Mouse (Mus musculus): Measurements from ENCODE around the gene Fam213a. TPM values are rescaled to one million over a fixed set of nuclear protein-coding genes. Genes with fewer than 3 reads are reported as not detected.
A peak's percentile ranks its signal among the peaks of the same experiment; 100 is the strongest.

The Fam213a gene
- polyA plus RNA-seq, 1 experiment: 7.3 TPM

DNA sequence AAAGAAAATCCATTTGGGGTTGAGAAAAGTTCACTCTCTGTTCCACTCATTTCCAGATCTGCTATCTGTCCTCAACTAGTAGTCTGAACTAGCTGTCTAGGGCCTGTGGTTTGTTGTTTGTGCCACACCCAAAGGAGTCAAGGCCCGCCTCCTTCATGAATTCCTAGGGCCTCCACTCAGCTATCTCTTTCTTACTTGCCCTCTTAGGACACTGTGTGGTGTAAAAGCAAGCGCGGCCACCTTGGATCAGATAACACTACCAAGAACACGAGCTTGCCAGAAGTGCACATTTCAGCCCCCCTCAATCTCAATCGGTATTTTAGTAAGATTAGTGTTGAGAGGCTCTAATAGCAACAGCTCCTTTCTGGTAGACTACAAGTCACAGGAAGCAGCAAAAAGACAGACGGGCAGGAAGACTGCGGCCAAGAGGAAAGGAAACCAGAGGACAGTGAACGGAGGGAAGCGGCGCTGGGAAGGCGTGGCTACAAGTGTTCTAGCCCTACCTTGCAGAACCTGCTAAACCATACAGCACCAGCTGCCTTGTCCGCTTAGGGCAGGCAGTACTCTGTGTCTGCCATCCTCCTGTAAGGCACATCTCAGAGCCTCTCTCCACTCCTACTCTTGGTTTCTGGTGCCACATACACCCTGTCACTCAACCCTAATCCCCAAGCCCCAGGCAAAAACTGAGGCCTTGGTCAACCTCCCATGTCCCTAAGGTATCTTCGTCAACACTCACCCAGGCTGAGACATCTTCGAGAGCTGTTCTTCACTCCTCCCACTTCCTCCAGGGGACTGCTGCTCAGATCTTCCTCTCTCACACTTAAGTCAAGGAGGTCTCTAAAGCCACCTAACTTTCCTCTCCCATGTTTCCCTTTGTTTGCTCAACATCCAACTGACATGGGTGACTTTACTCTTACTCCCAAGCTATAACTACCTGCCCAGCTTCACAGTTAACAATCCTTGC, 65.9 kb downstream of the Fam213a start:
- peak; percentile 67 for DNase-seq
- TF ChIP-seq POLR2A (IDR thresholded peaks at IDR 0.05; ENCODE audit: control insufficient read depth, extremely low read depth, insufficient read depth, low read length, poor library complexity): no peak
- TF ChIP-seq CTCF (IDR thresholded peaks at IDR 0.05; ENCODE audit: borderline replicate concordance, control insufficient read depth, extremely low read depth, insufficient read depth, low read length, poor library complexity): no peak
- H3K4me1 ChIP-seq (replicated peaks; ENCODE audit: control insufficient read depth, insufficient read depth, low read length): peaks cover 43% of the 10 kb centered on the region
- H3K36me3 ChIP-seq (ENCODE audit: control insufficient read depth, insufficient read depth, low read length): no peaks in the 10 kb centered on the region
- 3% methylated on average over 14 of the region's 14 CpGs for WGBS
- no peaks in the 10 kb centered on the region for H3K27me3 ChIP-seq (ENCODE audit: control insufficient read depth, insufficient read depth, low read length)
- peak overlapping the region; percentile 96 for H3K27ac ChIP-seq (ENCODE audit: control insufficient read depth, insufficient read depth, low read length)
- peak overlapping the region; percentile 33 for H3K4me3 ChIP-seq (ENCODE audit: control insufficient read depth, insufficient read depth, low read length)

DNA sequence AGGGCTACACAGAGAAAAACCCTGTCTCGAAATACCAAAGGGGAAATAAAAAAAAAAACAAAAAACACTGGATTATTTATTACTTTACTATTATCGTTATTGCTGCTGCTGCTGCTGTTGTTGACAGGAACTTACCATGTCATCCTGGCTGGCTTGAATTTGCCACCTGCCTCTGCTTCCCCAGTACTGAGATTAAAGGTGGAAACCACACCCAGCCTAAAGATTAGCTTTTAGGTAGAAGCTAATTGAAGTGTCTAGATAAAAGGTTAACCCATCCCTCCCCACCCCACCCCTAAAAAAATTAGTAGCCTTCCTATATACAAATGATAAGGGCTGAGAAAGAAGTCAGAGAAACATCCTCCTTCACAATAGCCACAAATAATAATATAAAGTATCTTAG, 69.8 kb downstream of the Fam213a start:
- WGBS: 68% methylated on average over 2 of the region's 2 CpGs
- no peaks in the 10 kb centered on the region for H3K27me3 ChIP-seq (ENCODE audit: control insufficient read depth, insufficient read depth, low read length)
- no peak overlapping the region for H3K27ac ChIP-seq (ENCODE audit: control insufficient read depth, insufficient read depth, low read length)
- H3K4me1 ChIP-seq (replicated peaks; ENCODE audit: control insufficient read depth, insufficient read depth, low read length): peaks cover 16% of the 10 kb centered on the region
- H3K36me3 ChIP-seq (ENCODE audit: control insufficient read depth, insufficient read depth, low read length): no peaks in the 10 kb centered on the region
- no peak for DNase-seq
- TF ChIP-seq POLR2A (IDR thresholded peaks at IDR 0.05; ENCODE audit: control insufficient read depth, extremely low read depth, insufficient read depth, low read length, poor library complexity): no peak
- TF ChIP-seq CTCF (IDR thresholded peaks at IDR 0.05; ENCODE audit: borderline replicate concordance, control insufficient read depth, extremely low read depth, insufficient read depth, low read length, poor library complexity): no peak
- no peak overlapping the region for H3K4me3 ChIP-seq (ENCODE audit: control insufficient read depth, insufficient read depth, low read length)

Other genes with a start within 250 kb of the Fam213a start
- gene Sh2d4b, start 120.5 kb downstream of the Fam213a start, polyA plus RNA-seq (2012; rRNA removed): 5.4 and 7.0 TPM in 2 replicates
- gene Tspan14, start 47.0 kb downstream of the Fam213a start, polyA plus RNA-seq (2012; rRNA removed): 86.4 and 87.4 TPM in 2 replicates
- gene Dydc2, start 55.4 kb upstream of the Fam213a start, polyA plus RNA-seq (2012; rRNA removed): not detected in 2 replicates
- 0.09 TPM in 1 of 2 replicates, not detected in the other for gene Dydc1, start 59.1 kb upstream of the Fam213a start, polyA plus RNA-seq (2012; rRNA removed)
- 0.57 and 2.6 TPM in 2 replicates for gene Mat1a, start 91.2 kb upstream of the Fam213a start, polyA plus RNA-seq (2012; rRNA removed)
- gene Sftpa1, start 118.0 kb upstream of the Fam213a start, polyA plus RNA-seq (2012; rRNA removed): 0.84 and 1.4 TPM in 2 replicates
- 0.15 TPM in 1 of 2 replicates, not detected in the other for gene Mbl1, start 137.7 kb upstream of the Fam213a start, polyA plus RNA-seq (2012; rRNA removed)
- gene Sftpd, start 171.4 kb upstream of the Fam213a start, polyA plus RNA-seq (2012; rRNA removed): 0.64 and 0.71 TPM in 2 replicates